Mouse (Mus musculus): ENCODE results near the gene Tmem110.

GRCm38 (mm10) chr14:30888271-30888732 is 62.9 kb downstream of the Tmem110 start:
- peak; percentile 73 for TF ChIP-seq CTCF (IDR thresholded peaks at IDR 0.05; ENCODE audit: low read depth)
- no peak for TF ChIP-seq EP300 (IDR thresholded peaks at IDR 0.05; ENCODE audit: low read depth)

Data from liver, postnatal 0 days (tissue).